Mouse (Mus musculus): ENCODE results near the gene Prmt2.

- TF ChIP-seq CTCF (conservative IDR thresholded peaks at IDR 0.05; ENCODE audit: insufficient read depth, insufficient read length, low read depth, low read length), result peak; percentile 70
- no peak for TF ChIP-seq POLR2A (IDR thresholded peaks at IDR 0.05; ENCODE audit: low read depth, low read length)
These were observed 33.6 kb upstream of the Prmt2 start for GRCm38 (mm10) chr10:76271238-76271637.
